In genomic region chr9:35166144-35166797, GRCm38 (mm10) we compare ENCODE assay signal across 8 mouse cellular contexts. TPM values are rescaled to one million over a fixed set of nuclear protein-coding genes. Genes with fewer than 3 reads are reported as not detected.
DNase-seq lines count a peak whose midpoint lies in the region; ATAC-seq lines count a peak whose summit lies in the region.

No protein-coding gene starts in this region.

- H3K9me3 ChIP-seq in heart, embryonic 10.5 days, result no peaks in the 10 kb centered on the region
- no peaks in the 10 kb centered on the region for H3K9me3 ChIP-seq in heart, embryonic 12.5 days (replicated peaks)
- no peaks in the 10 kb centered on the region for H3K9me3 ChIP-seq in liver, embryonic 13.5 days (replicated peaks)
- H3K9me3 ChIP-seq in neural tube, embryonic 15.5 days (replicated peaks), result no peaks in the 10 kb centered on the region

- H3K9ac ChIP-seq in heart, embryonic 12.5 days, result no peak overlapping the region
- no peak overlapping the region for H3K9ac ChIP-seq in liver, embryonic 13.5 days
- no peak overlapping the region for H3K9ac ChIP-seq in neural tube, embryonic 15.5 days (replicated peaks)

- no peaks in the 10 kb centered on the region for H3K4me1 ChIP-seq in heart, embryonic 10.5 days
- no peaks in the 10 kb centered on the region for H3K4me1 ChIP-seq in heart, embryonic 12.5 days (replicated peaks)
- H3K4me1 ChIP-seq in liver, embryonic 13.5 days (replicated peaks), result peaks cover 12% of the 10 kb centered on the region; the same call in 1 of the 2 replicates
- no peaks in the 10 kb centered on the region for H3K4me1 ChIP-seq in neural tube, embryonic 15.5 days

- ATAC-seq in heart, embryonic 12.5 days (ENCODE audit: insufficient number of reproducible peaks, low FRiP score), result peak; percentile 57; the same call in 1 of the 2 replicates
- ATAC-seq in liver, embryonic 13.5 days (ENCODE audit: low read depth), result peak; percentile 53; the same call in 1 of the 2 replicates
- peak; percentile 79 for ATAC-seq in neural tube, embryonic 15.5 days (ENCODE audit: low FRiP score)

- H3K27me3 ChIP-seq in heart, embryonic 10.5 days (ENCODE audit: insufficient read depth, poor library complexity, severe bottlenecking), result no peaks in the 10 kb centered on the region
- H3K27me3 ChIP-seq in heart, embryonic 12.5 days (replicated peaks), result no peaks in the 10 kb centered on the region
- no peaks in the 10 kb centered on the region for H3K27me3 ChIP-seq in liver, embryonic 13.5 days
- H3K27me3 ChIP-seq in neural tube, embryonic 15.5 days (replicated peaks), result no peaks in the 10 kb centered on the region

- no peak overlapping the region for H3K27ac ChIP-seq in heart, embryonic 10.5 days
- H3K27ac ChIP-seq in heart, embryonic 12.5 days (ENCODE audit: poor library complexity, severe bottlenecking), result no peak overlapping the region
- 0 out of 2 replicates have a peak overlapping the region, but pooled peaks have one; percentile 21 for H3K27ac ChIP-seq in liver, embryonic 13.5 days
- H3K27ac ChIP-seq in neural tube, embryonic 15.5 days (replicated peaks), result no peak overlapping the region

- no peak overlapping the region for H3K4me2 ChIP-seq in heart, embryonic 12.5 days
- no peak overlapping the region for H3K4me2 ChIP-seq in liver, embryonic 13.5 days
- no peak overlapping the region for H3K4me2 ChIP-seq in neural tube, embryonic 15.5 days

- peaks cover 26% of the 10 kb centered on the region for H3K36me3 ChIP-seq in heart, embryonic 10.5 days
- peaks cover 22% of the 10 kb centered on the region for H3K36me3 ChIP-seq in heart, embryonic 12.5 days
- peaks cover 48% of the 10 kb centered on the region for H3K36me3 ChIP-seq in liver, embryonic 13.5 days
- H3K36me3 ChIP-seq in neural tube, embryonic 15.5 days, result peaks cover 10% of the 10 kb centered on the region

- H3K4me3 ChIP-seq in heart, embryonic 10.5 days, result no peak overlapping the region
- no peak overlapping the region for H3K4me3 ChIP-seq in heart, embryonic 12.5 days
- no peak overlapping the region for H3K4me3 ChIP-seq in liver, embryonic 13.5 days (replicated peaks)
- H3K4me3 ChIP-seq in neural tube, embryonic 15.5 days (replicated peaks), result no peak overlapping the region

- DNase-seq in heart, adult 18-20 months, result peak; percentile 49 to 60
- DNase-seq in heart, embryonic 10.5 days (ENCODE audit: low spot score), result no peak
- DNase-seq in adipocyte (ENCODE audit: low spot score), result peak; percentile 76
- DNase-seq in liver, embryonic 13.5 days, result no peak
- no peak for DNase-seq in right cerebral cortex, postnatal 4 days
- DNase-seq in spleen, adult 18-20 months, result no peak

- 33% methylated on average over 3 of the region's 3 CpGs for WGBS in heart, embryonic 10.5 days
- WGBS in heart, embryonic 12.5 days, result 29% methylated on average over 3 of the region's 3 CpGs
- 56% methylated on average over 3 of the region's 3 CpGs for WGBS in liver, embryonic 13.5 days (ENCODE audit: insufficient replicate concordance)
- 14% methylated on average over 3 of the region's 3 CpGs for WGBS in neural tube, embryonic 15.5 days

RNA-seq across cellular contexts. Expression of gene Dcps, which starts 9.6 kb away (rescaled TPM):
- total RNA-seq in heart, adult 18-20 months (2021), result 10 to 100 TPM; 12.8 to 16.8 TPM
- polyA plus RNA-seq in heart, embryonic 10.5 days (2016; fragmentation: Nextera tagmentation; extraction: Ambion mirVana), result 74.8 and 81.9 TPM in 2 replicates
- 61.5 and 64.4 TPM in 2 replicates for polyA plus RNA-seq in heart, embryonic 12.5 days (2016; fragmentation: Nextera tagmentation; extraction: Ambion mirVana)
- polyA plus RNA-seq in liver, embryonic 13.5 days (2015; fragmentation: Nextera tagmentation; extraction: Ambion mirVana), result 58.6 and 62.9 TPM in 2 replicates
- 69.1 and 73.7 TPM in 2 replicates for polyA plus RNA-seq in neural tube, embryonic 15.5 days (2015; fragmentation: Nextera tagmentation; extraction: Ambion mirVana)

RNA-seq across cellular contexts. Expression of gene Srpr, which starts 33.7 kb away (rescaled TPM):
- total RNA-seq in heart, adult 18-20 months (2021), result 10 to 100 TPM; 81.3 to 90.0 TPM
- polyA plus RNA-seq in heart, embryonic 10.5 days (2016; fragmentation: Nextera tagmentation; extraction: Ambion mirVana), result 96.1 and 97.8 TPM in 2 replicates
- 97.4 and 101 TPM in 2 replicates for polyA plus RNA-seq in heart, embryonic 12.5 days (2016; fragmentation: Nextera tagmentation; extraction: Ambion mirVana)
- 61.6 and 70.1 TPM in 2 replicates for polyA plus RNA-seq in liver, embryonic 13.5 days (2015; fragmentation: Nextera tagmentation; extraction: Ambion mirVana)
- polyA plus RNA-seq in neural tube, embryonic 15.5 days (2015; fragmentation: Nextera tagmentation; extraction: Ambion mirVana), result 67.2 and 69.1 TPM in 2 replicates

RNA-seq across cellular contexts. Expression of gene Tirap, which starts 33.8 kb away (rescaled TPM):
- total RNA-seq in heart, adult 18-20 months (2021), result 1 to 10 TPM; 4.3 to 6.0 TPM
- 14.1 and 15.3 TPM in 2 replicates for polyA plus RNA-seq in heart, embryonic 10.5 days (2016; fragmentation: Nextera tagmentation; extraction: Ambion mirVana)
- polyA plus RNA-seq in heart, embryonic 12.5 days (2016; fragmentation: Nextera tagmentation; extraction: Ambion mirVana), result 11.8 and 11.9 TPM in 2 replicates
- 5.8 and 6.3 TPM in 2 replicates for polyA plus RNA-seq in liver, embryonic 13.5 days (2015; fragmentation: Nextera tagmentation; extraction: Ambion mirVana)
- 4.7 and 5.6 TPM in 2 replicates for polyA plus RNA-seq in neural tube, embryonic 15.5 days (2015; fragmentation: Nextera tagmentation; extraction: Ambion mirVana)

RNA-seq across cellular contexts. Expression of gene Foxred1, which starts 44.6 kb away (rescaled TPM):
- total RNA-seq in heart, adult 18-20 months (2021), result 10 to 100 TPM; 75.0 to 83.1 TPM
- polyA plus RNA-seq in heart, embryonic 10.5 days (2016; fragmentation: Nextera tagmentation; extraction: Ambion mirVana), result 64.2 and 73.9 TPM in 2 replicates
- 62.2 and 67.6 TPM in 2 replicates for polyA plus RNA-seq in heart, embryonic 12.5 days (2016; fragmentation: Nextera tagmentation; extraction: Ambion mirVana)
- polyA plus RNA-seq in liver, embryonic 13.5 days (2015; fragmentation: Nextera tagmentation; extraction: Ambion mirVana), result 30.2 and 31.4 TPM in 2 replicates
- 48.2 and 50.1 TPM in 2 replicates for polyA plus RNA-seq in neural tube, embryonic 15.5 days (2015; fragmentation: Nextera tagmentation; extraction: Ambion mirVana)

RNA-seq across cellular contexts. Expression of gene St3gal4, which starts 47.2 kb away (rescaled TPM):
- total RNA-seq in heart, adult 18-20 months (2021), result 10 to 100 TPM; 24.1 to 26.0 TPM
- 16.0 and 18.4 TPM in 2 replicates for polyA plus RNA-seq in heart, embryonic 10.5 days (2016; fragmentation: Nextera tagmentation; extraction: Ambion mirVana)
- 20.8 and 20.9 TPM in 2 replicates for polyA plus RNA-seq in heart, embryonic 12.5 days (2016; fragmentation: Nextera tagmentation; extraction: Ambion mirVana)
- 24.1 and 26.1 TPM in 2 replicates for polyA plus RNA-seq in liver, embryonic 13.5 days (2015; fragmentation: Nextera tagmentation; extraction: Ambion mirVana)
- polyA plus RNA-seq in neural tube, embryonic 15.5 days (2015; fragmentation: Nextera tagmentation; extraction: Ambion mirVana), result 11.4 and 15.6 TPM in 2 replicates

Comparison
In these comparisons a context has a peak if more than half of its experiments do, and no peak if none do; other contexts are left out.
1. DNase-seq: peak in heart, adult 18-20 months (2 of 2) and adipocyte (single experiment); none in heart, embryonic 10.5 days (single experiment), liver, embryonic 13.5 days (single experiment), right cerebral cortex, postnatal 4 days (single experiment) and spleen, adult 18-20 months (0 of 2).
2. Peak in every context shown above with its lines, with median percentiles within 50 percentile points of each other: ATAC-seq.